Mouse (Mus musculus): ENCODE measurements around the gene Lrrc25. TPM values are rescaled to one million over a fixed set of nuclear protein-coding genes. Genes with fewer than 3 reads are reported as not detected.

Gene Lrrc25
- total RNA-seq, 2 experiments from 2014 or later = 2.3 to 11.7 TPM

- no peak for ATAC-seq (replicated peaks; ENCODE audit: low FRiP score, poor library complexity, severe bottlenecking)
Observed at GRCm38 (mm10) chr8:70644065-70644464, 28.1 kb downstream of the Lrrc25 start.

- ATAC-seq (replicated peaks; ENCODE audit: low FRiP score, poor library complexity, severe bottlenecking) = no peak
Observed at GRCm38 (mm10) chr8:70645501-70646224, 29.7 kb downstream of the Lrrc25 start.

- ATAC-seq (replicated peaks; ENCODE audit: low FRiP score, poor library complexity, severe bottlenecking) = no peak
Observed at GRCm38 (mm10) chr8:70646369-70646768, 30.4 kb downstream of the Lrrc25 start.

- no peak for ATAC-seq (replicated peaks; ENCODE audit: low FRiP score, poor library complexity, severe bottlenecking)
Observed at GRCm38 (mm10) chr8:70646775-70647174, 30.8 kb downstream of the Lrrc25 start.

- no peak for ATAC-seq (replicated peaks; ENCODE audit: low FRiP score, poor library complexity, severe bottlenecking)
Observed at GRCm38 (mm10) chr8:70647343-70648163, 31.6 kb downstream of the Lrrc25 start.

GRCm38 (mm10) chr8:70648164-70648442 is 32.1 kb downstream of the Lrrc25 start:
- ATAC-seq (replicated peaks; ENCODE audit: low FRiP score, poor library complexity, severe bottlenecking) = no peak

GRCm38 (mm10) chr8:70648921-70649320 is 33.0 kb downstream of the Lrrc25 start:
- no peak for ATAC-seq (replicated peaks; ENCODE audit: low FRiP score, poor library complexity, severe bottlenecking)

- ATAC-seq (replicated peaks; ENCODE audit: low FRiP score, poor library complexity, severe bottlenecking) = peak; percentile 43; the same call in 1 of the 2 replicates
Observed at GRCm38 (mm10) chr8:70649324-70649723, 33.4 kb downstream of the Lrrc25 start.

- ATAC-seq (replicated peaks; ENCODE audit: low FRiP score, poor library complexity, severe bottlenecking) = no peak
Observed at GRCm38 (mm10) chr8:70650351-70650750, 34.4 kb downstream of the Lrrc25 start.

GRCm38 (mm10) chr8:70653226-70653625 is 37.3 kb downstream of the Lrrc25 start:
- 0 out of 2 replicates have a peak, but pooled peaks have one; percentile 43 for ATAC-seq (replicated peaks; ENCODE audit: low FRiP score, poor library complexity, severe bottlenecking)

GRCm38 (mm10) chr8:70654121-70654520 is 38.2 kb downstream of the Lrrc25 start:
- ATAC-seq (replicated peaks; ENCODE audit: low FRiP score, poor library complexity, severe bottlenecking) = no peak

- no peak for ATAC-seq (replicated peaks; ENCODE audit: low FRiP score, poor library complexity, severe bottlenecking)
Observed at GRCm38 (mm10) chr8:70655469-70655868, 39.5 kb downstream of the Lrrc25 start.

GRCm38 (mm10) chr8:70656193-70656790 is 40.3 kb downstream of the Lrrc25 start:
- no peak for ATAC-seq (replicated peaks; ENCODE audit: low FRiP score, poor library complexity, severe bottlenecking)

GRCm38 (mm10) chr8:70657214-70657613 is 41.3 kb downstream of the Lrrc25 start:
- ATAC-seq (replicated peaks; ENCODE audit: low FRiP score, poor library complexity, severe bottlenecking) = no peak

- no peak for ATAC-seq (replicated peaks; ENCODE audit: low FRiP score, poor library complexity, severe bottlenecking)
Observed at GRCm38 (mm10) chr8:70657739-70658138, 41.8 kb downstream of the Lrrc25 start.

- ATAC-seq (replicated peaks; ENCODE audit: low FRiP score, poor library complexity, severe bottlenecking) = peak; percentile 60
Observed at GRCm38 (mm10) chr8:70658897-70659603, 43.1 kb downstream of the Lrrc25 start.

- ATAC-seq (replicated peaks; ENCODE audit: low FRiP score, poor library complexity, severe bottlenecking) = peak; percentile 71
Observed at GRCm38 (mm10) chr8:70659604-70660272, 43.8 kb downstream of the Lrrc25 start.

- ATAC-seq (replicated peaks; ENCODE audit: low FRiP score, poor library complexity, severe bottlenecking) = no peak
Observed at GRCm38 (mm10) chr8:70660273-70660725, 44.3 kb downstream of the Lrrc25 start, which contains the start of gene Pgpep1. Gene Pgpep1, minus strand, starts transcription at chr8:70660388.

- ATAC-seq (replicated peaks; ENCODE audit: low FRiP score, poor library complexity, severe bottlenecking) = no peak
Observed at GRCm38 (mm10) chr8:70663691-70664090, 47.7 kb downstream of the Lrrc25 start.
